Mouse (Mus musculus) neural tube, embryonic 12.5 days (tissue): Measurements from ENCODE around the gene Atp8a1. TPM values are rescaled to one million over a fixed set of nuclear protein-coding genes. Genes with fewer than 3 reads are reported as not detected.
A peak's percentile ranks its signal among the peaks of the same experiment; 100 is the strongest.

Source experiments
- ATAC-seq: fragments of 200-750 bp; cut with Nextera tagmentation; 2 replicates; pipeline ENCODE4 v1.8.0; 2017; ENCODE audit warnings: low read depth, mild to moderate bottlenecking, moderate TSS enrichment, moderate library complexity; ENCODE audit not compliant: low FRiP score
- H3K27ac ChIP-seq: fragments of 300-500 bp; sonication (generic); 2 replicates; pipeline ENCODE4 v1.5.1; 2016
- H3K27me3 ChIP-seq: fragments of 300-500 bp; sonication (generic); replicated peaks from 2 replicates; pipeline ENCODE4 v1.6.1; 2016; ENCODE audit warnings: mild to moderate bottlenecking
- H3K36me3 ChIP-seq: fragments of 300-500 bp; sonication (generic); 2 replicates; pipeline ENCODE4 v1.6.1; 2016; ENCODE audit warnings: mild to moderate bottlenecking
- H3K4me1 ChIP-seq: fragments of 300-500 bp; sonication (generic); 2 replicates; pipeline ENCODE4 v1.6.1; 2016
- H3K4me2 ChIP-seq: fragments of 300-500 bp; sonication (generic); replicated peaks from 2 replicates; pipeline ENCODE4 v1.6.1; 2016; ENCODE audit warnings: mild to moderate bottlenecking
- H3K4me3 ChIP-seq: fragments of 300-500 bp; sonication (generic); 2 replicates; pipeline ENCODE4 v1.5.1; 2016
- H3K9ac ChIP-seq: fragments of 300-500 bp; sonication (generic); 2 replicates; pipeline ENCODE4 v1.6.1; 2016; ENCODE audit warnings: mild to moderate bottlenecking
- H3K9me3 ChIP-seq: fragments of 300-500 bp; sonication (generic); 2 replicates; pipeline ENCODE4 v1.6.1; 2016; ENCODE audit warnings: mild to moderate bottlenecking
- WGBS: fragments of 180-500 bp; shearing (Covaris S2); methylation state at CpG from one replicate; pipeline ENCODE4 v1.1.7; 2016; 5-methylcytosine and 5-hydroxymethylcytosine counted together
- polyA plus RNA-seq: library from polyadenylated mRNA; unstranded; fragments of >200 nt; fragmentation: Nextera tagmentation; extraction: Ambion mirVana; gene quantifications from 2 replicates; pipeline ENCODE4 v1.2.1, GENCODE M21; 2016

Atp8a1 gene
- 34.7 and 35.7 TPM in 2 replicates for polyA plus RNA-seq

DNA sequence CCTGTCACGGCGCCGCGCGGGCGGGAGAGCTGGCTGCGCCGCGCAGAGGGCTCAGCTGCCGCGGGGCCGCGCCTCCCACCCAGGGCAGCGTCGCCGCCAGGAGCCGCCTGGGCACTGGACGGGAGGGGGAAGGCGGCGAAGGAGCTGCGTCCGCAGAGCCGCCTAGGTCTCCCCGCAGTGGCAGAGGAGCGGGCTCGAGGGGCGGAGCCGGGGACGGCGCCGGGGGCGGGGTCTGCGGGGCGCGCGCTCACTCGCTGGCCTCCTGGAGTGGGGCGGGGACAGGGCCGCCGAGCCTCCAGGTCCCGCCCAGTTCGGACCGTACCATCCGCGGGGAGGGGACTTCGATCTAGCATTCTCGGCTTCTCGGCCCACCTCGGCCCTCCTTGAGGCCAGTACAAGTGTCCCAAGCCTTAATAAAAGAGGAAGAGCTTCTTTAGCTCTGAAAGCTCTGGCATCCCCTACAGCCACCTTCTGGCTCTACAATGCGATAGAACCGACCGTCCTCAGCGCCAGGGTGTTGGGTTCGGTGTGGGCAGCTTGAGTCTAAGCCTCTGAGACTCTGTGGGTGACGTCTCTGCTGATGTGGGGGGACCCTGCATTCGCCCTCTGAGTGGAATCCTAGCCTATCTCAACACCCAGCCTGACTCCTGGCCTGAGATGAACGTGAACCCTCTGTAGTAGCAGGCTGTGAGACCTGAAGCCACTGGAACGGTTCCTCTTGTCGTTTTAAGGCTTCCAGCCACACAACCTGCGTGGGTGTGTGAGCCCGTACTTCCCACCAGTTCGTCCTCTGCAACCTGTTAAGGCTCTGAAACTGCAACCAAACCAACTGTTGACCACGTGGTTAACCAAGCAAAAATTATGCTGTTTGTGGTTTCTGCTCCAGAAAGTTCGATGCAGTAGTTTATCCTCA is at the start of gene Atp8a1:
Gene Atp8a1 (minus strand): TSS at position 182 of the 913 bp plus-strand sequence.
- peak within 1 kb of the TSS; percentile 72 for H3K4me2 ChIP-seq
- peak within 1 kb of the TSS; percentile 70 for H3K27ac ChIP-seq
- peak within 1 kb of the TSS; percentile 85 for H3K9ac ChIP-seq
- H3K4me3 ChIP-seq: peak within 1 kb of the TSS; percentile 87
- peaks cover 35% of the 10 kb centered on the region for H3K4me1 ChIP-seq
- peak; percentile 95 for ATAC-seq
- H3K36me3 ChIP-seq: no peaks in the 10 kb centered on the region
- no peaks in the 10 kb centered on the region for H3K9me3 ChIP-seq
- 2% methylated on average over 56 of the region's 64 CpGs for WGBS
- no peaks in the 10 kb centered on the region for H3K27me3 ChIP-seq

- no peak overlapping the region for H3K27ac ChIP-seq
These were observed 37.4 kb upstream of the Atp8a1 start for GRCm38 (mm10) chr5:67884422-67885210.

GRCm38 (mm10) chr5:67883564-67884171 is 36.4 kb upstream of the Atp8a1 start:
- WGBS: 38% methylated on average over 1 of the region's 1 CpGs
- Histone ChIP-seq H3K36me3 (no peaks in the 10 kb centered on the region), H3K4me1 (no peaks in the 10 kb centered on the region), H3K4me2 (no peak overlapping the region), H3K4me3 (no peak overlapping the region), H3K9me3 (no peaks in the 10 kb centered on the region), H3K27me3 (no peaks in the 10 kb centered on the region), H3K9ac (no peak overlapping the region), H3K27ac (no peak overlapping the region)
- ATAC-seq: 0 out of 2 replicates have a peak, but pooled peaks have one; percentile 10

More at GRCm38 (mm10) chr5:67884422-67885210, 37.4 kb upstream of the Atp8a1 start:
- H3K9ac ChIP-seq: no peak overlapping the region
- no peaks in the 10 kb centered on the region for H3K27me3 ChIP-seq
- no peaks in the 10 kb centered on the region for H3K36me3 ChIP-seq
- H3K9me3 ChIP-seq: no peaks in the 10 kb centered on the region
- ATAC-seq: peak; percentile 74
- H3K4me3 ChIP-seq: no peak overlapping the region
- WGBS: 25% methylated on average over 9 of the region's 9 CpGs
- H3K4me1 ChIP-seq: no peaks in the 10 kb centered on the region
- peak overlapping the region; percentile 4; the same call in 1 of the 2 replicates for H3K4me2 ChIP-seq

- Histone ChIP-seq H3K27ac (no peak overlapping the region), H3K36me3 (no peaks in the 10 kb centered on the region), H3K9me3 (no peaks in the 10 kb centered on the region), H3K9ac (no peak overlapping the region), H3K4me1 (no peaks in the 10 kb centered on the region; the same call in 1 of the 2 replicates), H3K27me3 (no peaks in the 10 kb centered on the region), H3K4me2 (no peak overlapping the region), H3K4me3 (no peak overlapping the region)
- 58% methylated on average over 3 of the region's 3 CpGs for WGBS
- no peak for ATAC-seq
These were observed 24.2 kb upstream of the Atp8a1 start for GRCm38 (mm10) chr5:67871414-67871813.

DNA sequence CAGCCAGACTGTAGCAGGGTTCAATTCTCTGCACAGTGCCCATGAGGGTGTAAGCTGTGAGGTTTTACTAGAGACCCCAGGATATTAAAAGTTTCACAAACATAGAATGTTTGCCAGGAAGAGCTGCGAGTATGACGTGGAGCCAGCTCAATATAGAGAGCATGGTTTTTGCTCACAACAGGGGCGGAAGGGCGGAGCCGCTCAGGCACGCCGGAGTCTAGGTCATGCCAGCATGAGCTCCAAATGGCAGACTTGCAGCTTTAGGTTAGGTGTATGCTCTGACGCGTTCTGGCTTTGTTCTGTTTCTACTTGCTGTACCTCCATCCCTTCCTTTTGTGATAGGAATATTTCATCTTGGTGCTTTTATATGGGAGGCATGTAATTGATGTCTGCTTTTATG is 19.0 kb upstream of the Atp8a1 start:
- H3K36me3 ChIP-seq: no peaks in the 10 kb centered on the region
- no peak for ATAC-seq
- 82% methylated on average over 9 of the region's 9 CpGs for WGBS
- no peaks in the 10 kb centered on the region; the same call in 1 of the 2 replicates for H3K4me1 ChIP-seq
- H3K4me3 ChIP-seq: no peak overlapping the region
- H3K4me2 ChIP-seq: no peak overlapping the region
- H3K9ac ChIP-seq: no peak overlapping the region
- no peak overlapping the region for H3K27ac ChIP-seq
- no peaks in the 10 kb centered on the region for H3K27me3 ChIP-seq
- H3K9me3 ChIP-seq: no peaks in the 10 kb centered on the region

DNA sequence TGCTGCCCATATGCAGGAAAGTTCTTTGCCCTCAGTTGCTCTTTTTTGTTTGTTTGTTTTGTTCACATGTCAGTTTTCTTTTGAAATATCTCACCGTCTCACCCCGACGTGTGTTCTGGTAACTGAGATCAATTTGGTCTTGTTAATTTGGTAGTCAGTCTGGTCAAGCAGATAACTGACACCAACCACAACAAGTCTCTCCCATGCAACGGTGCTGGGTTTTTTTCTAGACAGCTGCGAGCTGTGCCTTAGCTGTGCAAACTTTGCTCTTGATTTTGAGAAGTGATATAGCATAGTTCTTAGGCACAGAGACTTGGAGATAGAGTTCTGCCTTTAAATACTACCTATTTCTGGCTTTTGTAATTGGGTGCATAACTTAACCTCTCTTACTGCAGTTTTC is 18.4 kb upstream of the Atp8a1 start:
- Histone ChIP-seq H3K9me3 (no peaks in the 10 kb centered on the region), H3K9ac (no peak overlapping the region), H3K27me3 (no peaks in the 10 kb centered on the region), H3K36me3 (no peaks in the 10 kb centered on the region), H3K27ac (no peak overlapping the region), H3K4me2 (no peak overlapping the region), H3K4me1 (no peaks in the 10 kb centered on the region; the same call in 1 of the 2 replicates), H3K4me3 (no peak overlapping the region)
- 85% methylated on average over 5 of the region's 5 CpGs for WGBS
- ATAC-seq: no peak

DNA sequence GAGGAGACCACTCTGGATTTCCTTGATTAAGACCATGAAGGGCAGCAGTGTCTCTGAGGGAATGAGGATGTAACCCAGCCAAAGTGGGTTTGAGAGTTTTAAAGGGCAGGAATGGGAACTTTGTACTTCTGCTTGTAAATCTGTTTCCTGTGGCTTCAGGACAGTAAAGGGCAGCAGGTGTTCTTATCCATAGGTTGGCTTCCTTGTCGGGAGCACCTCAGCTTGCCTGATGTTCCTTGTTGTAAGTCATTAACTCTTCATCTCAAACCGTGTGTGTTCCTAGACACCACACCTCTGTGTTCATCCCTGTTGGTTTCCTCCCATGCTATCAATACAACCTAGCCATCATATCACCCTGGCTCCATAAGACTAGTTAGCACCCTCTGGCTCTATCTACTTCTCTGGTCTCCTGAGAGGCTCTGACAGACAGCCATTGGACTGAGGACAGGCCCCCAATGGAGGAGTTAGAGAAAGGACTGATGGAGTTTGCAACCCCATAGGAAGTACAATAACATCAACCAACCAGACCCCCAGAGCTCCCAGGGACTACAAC is 17.4 kb upstream of the Atp8a1 start:
- no peaks in the 10 kb centered on the region for H3K27me3 ChIP-seq
- no peak overlapping the region for H3K4me3 ChIP-seq
- 87% methylated on average over 2 of the region's 2 CpGs for WGBS
- no peaks in the 10 kb centered on the region for H3K36me3 ChIP-seq
- H3K9me3 ChIP-seq: no peaks in the 10 kb centered on the region
- H3K9ac ChIP-seq: no peak overlapping the region
- no peak overlapping the region for H3K27ac ChIP-seq
- no peaks in the 10 kb centered on the region; the same call in 1 of the 2 replicates for H3K4me1 ChIP-seq
- no peak for ATAC-seq
- no peak overlapping the region for H3K4me2 ChIP-seq

DNA sequence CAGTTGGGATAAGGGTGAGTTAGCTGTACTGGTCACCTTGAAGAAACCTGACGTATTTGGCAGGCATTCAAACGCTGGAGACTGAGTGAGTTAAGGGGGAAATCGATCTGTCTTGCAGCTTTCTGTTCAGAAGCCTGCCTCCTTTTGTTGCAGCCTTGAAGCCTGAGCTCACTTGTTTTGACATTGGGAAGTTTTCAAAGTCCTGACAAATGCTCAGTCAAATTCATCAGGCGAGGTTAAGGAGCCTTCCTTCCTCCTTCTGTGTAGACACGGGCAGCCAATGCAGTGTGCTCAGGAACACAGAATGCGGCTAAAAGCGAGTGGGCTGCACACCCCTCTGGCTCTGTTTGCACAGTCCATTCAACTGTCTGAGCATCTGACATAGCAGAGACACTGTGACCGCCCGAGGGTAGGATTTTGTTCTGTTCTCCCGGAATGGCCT is 16.7 kb upstream of the Atp8a1 start:
- no peaks in the 10 kb centered on the region for H3K36me3 ChIP-seq
- H3K27ac ChIP-seq: no peak overlapping the region
- no peaks in the 10 kb centered on the region for H3K27me3 ChIP-seq
- no peaks in the 10 kb centered on the region for H3K9me3 ChIP-seq
- WGBS: 71% methylated on average over 10 of the region's 10 CpGs
- no peak overlapping the region for H3K4me2 ChIP-seq
- H3K9ac ChIP-seq: no peak overlapping the region
- no peaks in the 10 kb centered on the region; the same call in 1 of the 2 replicates for H3K4me1 ChIP-seq
- ATAC-seq: no peak
- no peak overlapping the region for H3K4me3 ChIP-seq

DNA sequence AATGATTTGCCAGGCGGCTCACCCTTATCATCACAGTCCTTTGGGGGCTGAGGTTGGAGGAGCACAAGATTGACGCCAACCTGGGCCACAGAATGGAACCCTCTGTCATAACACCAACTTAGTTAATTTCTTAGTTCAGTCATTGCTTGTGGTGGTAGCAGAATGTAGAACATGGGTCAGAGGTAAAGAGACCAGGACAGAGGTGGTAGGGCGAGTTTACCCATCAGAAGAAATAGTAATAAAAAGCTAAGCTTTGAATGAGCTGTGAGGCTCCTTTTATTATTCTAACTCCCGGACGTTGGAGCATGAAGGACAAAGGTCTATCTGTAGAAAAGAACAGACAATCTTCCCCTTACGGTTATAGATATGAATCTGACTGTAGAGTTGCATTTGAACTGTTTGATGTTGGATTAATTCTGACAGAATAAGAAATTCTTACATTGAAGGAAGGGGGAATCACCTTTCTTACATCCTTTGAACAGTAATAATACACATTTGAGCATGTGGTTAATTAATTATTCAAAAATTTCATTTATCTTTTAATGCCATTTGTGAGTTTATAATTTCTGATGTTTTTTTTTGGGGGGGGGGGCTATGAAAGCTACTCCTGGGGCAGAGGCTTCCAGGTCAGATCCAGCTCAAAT is 7.9 kb upstream of the Atp8a1 start:
- Histone ChIP-seq H3K4me1 (no peaks in the 10 kb centered on the region), H3K9me3 (no peaks in the 10 kb centered on the region), H3K27me3 (no peaks in the 10 kb centered on the region), H3K27ac (no peak overlapping the region), H3K36me3 (no peaks in the 10 kb centered on the region), H3K4me3 (no peak overlapping the region), H3K4me2 (no peak overlapping the region), H3K9ac (no peak overlapping the region)
- ATAC-seq: no peak
- 78% methylated on average over 6 of the region's 6 CpGs for WGBS

DNA sequence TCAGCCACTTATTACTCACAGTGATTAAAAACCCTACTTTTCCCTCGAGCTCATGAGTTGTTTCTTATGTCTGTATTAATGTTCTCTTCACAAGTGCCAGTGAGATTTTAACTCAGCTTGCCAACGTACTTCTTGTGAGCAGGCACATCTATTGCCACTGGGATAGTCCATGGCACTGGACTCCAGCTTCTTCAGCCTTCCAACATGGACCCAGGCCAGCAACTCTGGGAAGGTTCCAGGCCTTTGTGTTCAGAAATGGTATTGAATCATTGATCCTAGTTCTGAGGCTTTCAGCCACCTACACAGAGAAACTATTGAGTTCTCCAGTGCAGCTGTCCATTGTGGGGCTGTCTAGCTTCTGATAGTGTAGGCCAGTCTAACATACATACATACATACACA is 5.6 kb upstream of the Atp8a1 start:
- H3K36me3 ChIP-seq: no peaks in the 10 kb centered on the region
- no peaks in the 10 kb centered on the region for H3K4me1 ChIP-seq
- no peak overlapping the region for H3K4me2 ChIP-seq
- WGBS: 82% methylated on average over 2 of the region's 2 CpGs
- ATAC-seq: no peak
- H3K9ac ChIP-seq: no peak overlapping the region
- H3K27ac ChIP-seq: no peak overlapping the region
- H3K4me3 ChIP-seq: no peak overlapping the region
- no peaks in the 10 kb centered on the region for H3K9me3 ChIP-seq
- H3K27me3 ChIP-seq: no peaks in the 10 kb centered on the region

DNA sequence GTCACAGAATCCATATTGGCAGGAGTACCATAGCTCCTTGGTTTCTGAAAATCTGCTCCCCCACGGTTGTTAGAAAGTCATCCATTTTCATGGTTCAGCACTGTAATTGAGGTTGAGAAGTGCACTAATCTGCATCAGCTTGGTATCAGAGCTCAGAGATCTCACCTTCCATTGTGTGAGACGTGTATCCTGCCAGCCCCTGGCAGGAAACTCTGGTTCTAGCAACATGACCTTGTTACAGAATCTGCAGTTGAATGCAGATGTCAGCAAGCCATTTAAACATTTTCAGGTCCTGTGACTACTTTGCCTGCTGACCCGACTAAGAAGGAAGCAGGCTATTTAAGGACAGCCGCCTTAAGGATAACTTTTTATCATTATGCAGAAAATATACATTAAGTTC is 2.2 kb upstream of the Atp8a1 start:
- Histone ChIP-seq H3K4me3 (no peak overlapping the region), H3K9me3 (no peaks in the 10 kb centered on the region), H3K4me2 (no peak overlapping the region), H3K9ac (no peak overlapping the region), H3K4me1 (peaks cover 18% of the 10 kb centered on the region), H3K27me3 (no peaks in the 10 kb centered on the region), H3K27ac (no peak overlapping the region), H3K36me3 (no peaks in the 10 kb centered on the region)
- no peak for ATAC-seq
- WGBS: 76% methylated on average over 4 of the region's 4 CpGs
